Mouse (Mus musculus) testis, adult 2 months (tissue): ENCODE measurements at regions not wholly inside any gene's neighbourhood (a gene's known extent, or its start where the extent isn't known, plus 50 kb on each side); places are given as distances from the start of the nearest gene placed in this dataset.

Experiments
- CTCF ChIP-seq: fragments of 200-500 bp; IDR thresholded peaks from 2 replicates; pipeline ENCODE4 v1.5.1; 2012; ENCODE audit warnings: low read depth, mild to moderate bottlenecking, inconsistent platforms, low read length, moderate library complexity; ENCODE audit not compliant: control insufficient read depth, insufficient read depth, insufficient replicate concordance
- POLR2A ChIP-seq: fragments of 200-500 bp; IDR thresholded peaks from 2 replicates; pipeline ENCODE4 v1.6.1; 2012; ENCODE audit warnings: low read depth, mild to moderate bottlenecking, inconsistent platforms, low read length, moderate library complexity; ENCODE audit not compliant: control insufficient read depth

DNA sequence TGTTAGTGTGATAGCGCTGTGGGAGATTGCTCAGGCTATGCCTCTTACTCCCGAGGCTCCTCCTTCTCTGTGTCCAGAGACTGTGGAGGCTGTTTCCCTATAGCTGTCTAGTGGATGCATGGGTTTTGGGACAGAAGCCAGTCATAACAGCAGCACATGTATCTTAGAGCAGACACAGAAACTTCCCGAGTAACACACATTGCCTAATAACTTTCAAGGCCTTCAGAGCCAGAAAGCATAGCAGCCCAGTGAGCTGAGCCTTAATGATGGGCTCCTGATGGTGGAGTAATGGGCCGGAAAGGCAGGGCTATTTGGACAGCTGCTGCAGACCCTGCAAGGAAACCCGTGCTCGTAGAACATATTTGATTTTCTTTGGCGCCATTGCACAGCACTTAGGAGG lies 288.6 kb downstream of the Glrx3 start:
- no peak for TF ChIP-seq POLR2A
- no peak for TF ChIP-seq CTCF
